Mouse (Mus musculus): ENCODE results near the gene Mkln1.
"Not testable (repeated sequence)": the region's sequence is repeated elsewhere in the genome, so short reads cannot be mapped to it uniquely, and the experiment has no call there.

Mkln1 gene

GRCm38 (mm10) chr6:31550876-31551532 is 152.5 kb downstream of the Mkln1 start:
- DNase-seq (ENCODE audit: low spot score) = no peak

DNA sequence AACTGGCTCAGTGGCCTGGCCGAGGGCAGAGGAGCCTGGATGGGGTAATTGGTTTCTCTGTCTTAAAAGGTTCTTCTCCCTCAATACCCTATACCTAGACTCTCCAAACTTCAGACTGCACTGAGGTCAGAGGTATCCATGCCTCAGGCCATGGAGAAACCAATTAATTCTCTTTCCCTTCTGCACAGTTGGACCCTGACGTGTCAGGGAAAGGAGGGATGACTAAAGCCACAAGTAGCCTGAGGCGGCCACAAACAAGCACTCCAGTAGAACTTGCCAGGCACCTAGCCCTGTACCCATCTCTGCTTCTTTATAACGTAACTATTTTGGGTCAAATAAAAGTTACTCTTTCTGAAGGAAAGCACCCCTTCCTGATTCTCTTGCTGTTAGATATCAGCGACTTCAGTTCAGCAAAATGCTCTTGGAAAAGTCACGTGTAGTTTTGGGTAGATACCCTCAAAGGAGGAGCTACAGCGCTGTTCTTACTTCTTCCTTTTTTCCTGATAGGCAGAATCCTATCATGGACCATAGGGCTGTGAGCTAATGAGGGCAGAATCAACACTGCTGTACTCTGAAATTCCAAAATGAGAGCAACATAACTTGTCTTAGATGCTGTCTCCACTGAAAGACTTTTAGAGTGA is 158.0 kb downstream of the Mkln1 start:
- no peak for DNase-seq (ENCODE audit: low spot score)

DNA sequence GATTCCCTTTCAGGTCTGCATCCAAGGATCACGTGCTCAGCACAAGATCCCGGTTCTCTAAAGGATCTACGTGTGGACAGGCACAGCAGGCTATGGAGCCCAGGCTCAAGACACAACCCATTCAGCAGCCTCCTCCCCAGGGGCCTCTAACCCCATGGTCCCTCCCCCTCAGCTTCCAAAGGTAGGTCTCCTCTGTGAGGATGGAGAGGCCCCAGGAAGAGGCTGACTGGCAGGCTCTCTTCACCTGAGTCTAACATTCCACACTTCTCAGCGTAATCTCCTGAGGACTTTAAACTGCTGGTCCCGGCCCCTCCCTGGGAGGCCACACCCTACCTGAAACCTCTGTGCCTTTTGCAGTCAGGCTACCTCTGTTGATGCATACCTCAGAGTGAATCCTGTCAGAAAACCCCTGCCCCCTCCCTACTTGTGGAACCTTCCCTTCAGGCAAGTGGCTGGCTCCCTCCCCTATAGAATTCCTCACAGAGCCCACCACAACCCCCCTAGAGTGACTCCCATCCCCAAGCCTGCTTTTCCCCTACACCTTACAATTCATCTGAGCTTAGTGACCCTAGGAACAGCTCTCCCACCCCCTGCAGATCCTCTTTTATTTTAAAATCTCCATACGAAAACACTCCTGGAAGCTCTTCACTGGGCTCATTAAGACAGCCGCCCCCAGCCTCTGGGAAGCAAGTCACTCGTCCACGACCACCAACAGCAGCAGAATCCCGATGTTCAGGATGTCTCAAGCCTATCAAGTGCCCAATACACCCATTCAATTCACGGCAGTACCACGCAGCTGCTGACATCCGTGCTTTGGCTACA is 161.8 kb downstream of the Mkln1 start:
- peak; percentile 86 for DNase-seq (ENCODE audit: low spot score)

GRCm38 (mm10) chr6:31561948-31562347 is 163.4 kb downstream of the Mkln1 start:
- DNase-seq (ENCODE audit: low spot score) = not testable (repeated sequence)

DNA sequence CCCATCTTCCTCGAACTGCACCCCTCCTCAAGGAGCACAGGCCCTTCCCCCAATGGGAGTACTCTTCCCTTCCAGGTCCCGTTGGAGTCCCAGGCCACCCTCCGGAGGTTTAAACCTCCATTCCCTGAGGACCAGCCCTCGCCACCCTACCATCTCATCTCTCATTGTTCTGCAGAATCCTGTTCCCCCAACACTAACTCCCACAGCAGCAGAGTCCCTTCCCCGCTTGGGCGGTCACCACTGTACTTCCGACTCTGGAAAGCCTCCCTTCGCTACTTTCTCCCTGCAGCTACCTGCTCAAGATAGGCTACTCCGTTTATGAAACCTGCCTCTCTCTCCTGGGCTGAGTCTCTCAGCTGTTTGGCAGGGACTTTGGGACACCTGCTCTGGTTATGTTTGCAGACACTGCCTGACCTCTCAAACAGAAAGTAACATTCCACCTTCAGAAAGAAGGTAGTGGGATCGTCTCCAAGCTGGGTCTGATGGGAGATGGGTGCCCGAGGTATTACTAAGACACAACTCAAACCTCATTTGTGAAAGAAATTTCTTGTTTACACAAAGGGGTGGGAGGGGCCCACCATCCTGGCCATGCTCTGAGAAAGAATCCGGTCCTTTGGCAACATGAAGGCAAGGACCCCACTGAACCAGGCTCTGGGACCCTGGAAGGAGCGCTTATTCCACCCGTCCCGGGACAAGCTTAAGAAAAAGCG is 164.0 kb downstream of the Mkln1 start:
- peak; percentile 54 for DNase-seq (ENCODE audit: low spot score)

DNA sequence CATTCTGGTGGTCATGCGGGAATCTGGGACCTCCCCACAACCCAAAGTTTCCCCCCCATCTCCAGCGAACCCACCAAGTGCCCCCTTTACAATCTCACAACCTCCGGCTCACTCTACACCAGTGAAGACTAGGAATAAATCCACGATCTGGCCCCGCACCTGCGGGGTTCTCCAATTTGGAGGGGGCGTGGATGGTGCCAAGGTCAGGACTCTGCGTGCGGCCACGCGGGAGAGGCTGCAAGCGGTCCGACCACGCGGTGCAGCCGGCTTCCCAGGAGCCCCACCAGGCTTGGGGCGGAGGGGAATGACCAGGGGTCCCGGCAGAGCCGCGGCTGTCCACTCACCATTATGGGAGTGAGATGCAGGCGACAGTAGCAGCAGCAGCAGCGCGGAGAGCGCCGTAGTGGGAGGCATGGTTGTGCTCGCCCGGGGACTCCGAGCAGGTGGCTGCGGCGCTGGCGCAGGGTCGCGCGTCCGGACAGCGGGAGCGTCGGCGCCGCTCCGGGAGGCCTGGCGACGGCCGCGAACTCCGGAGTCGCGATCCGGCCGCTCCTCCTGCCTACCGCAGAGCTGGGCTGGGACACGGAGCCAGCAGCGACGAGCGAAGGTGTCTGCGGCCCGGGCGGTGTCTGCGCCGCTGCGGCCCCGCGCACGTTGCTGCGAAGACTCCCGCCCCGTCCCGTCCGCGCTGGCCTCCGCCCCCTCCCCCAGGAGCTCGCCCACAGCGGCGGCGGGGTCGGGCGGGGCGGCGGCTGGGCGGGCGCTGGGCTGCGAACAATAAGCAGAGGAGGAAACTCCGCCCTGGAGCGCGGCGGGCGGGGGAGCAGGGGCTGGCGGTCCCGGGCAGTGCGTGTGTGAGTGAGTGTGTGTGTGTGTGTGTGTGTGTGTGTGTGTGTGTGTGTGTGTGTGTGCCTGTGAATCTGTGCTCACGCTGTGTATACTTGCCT is 165.0 kb downstream of the Mkln1 start, which contains the start of gene Podxl:
TSS of gene Podxl (minus strand) at position 747 of the 947 bp plus-strand sequence.
- DNase-seq (ENCODE audit: low spot score) = peak; percentile 94

DNA sequence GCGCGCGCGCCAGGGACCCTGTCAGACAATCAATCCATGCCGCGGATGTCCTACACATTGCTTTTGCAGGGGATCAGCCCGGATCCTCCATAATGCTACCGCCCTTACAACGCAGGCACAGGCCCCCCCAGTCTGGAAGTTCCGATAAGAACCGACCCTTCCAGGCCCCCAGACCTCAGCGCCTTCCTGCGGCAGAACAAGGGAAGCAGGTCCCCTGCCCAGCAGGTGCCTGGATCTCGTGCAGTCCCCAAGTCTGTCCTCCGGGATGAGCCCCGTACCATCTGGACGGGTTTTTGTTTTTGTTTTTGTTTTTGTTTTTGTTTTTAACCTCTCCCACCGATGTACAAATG is 165.6 kb downstream of the Mkln1 start:
- DNase-seq (ENCODE audit: low spot score) = no peak

DNA sequence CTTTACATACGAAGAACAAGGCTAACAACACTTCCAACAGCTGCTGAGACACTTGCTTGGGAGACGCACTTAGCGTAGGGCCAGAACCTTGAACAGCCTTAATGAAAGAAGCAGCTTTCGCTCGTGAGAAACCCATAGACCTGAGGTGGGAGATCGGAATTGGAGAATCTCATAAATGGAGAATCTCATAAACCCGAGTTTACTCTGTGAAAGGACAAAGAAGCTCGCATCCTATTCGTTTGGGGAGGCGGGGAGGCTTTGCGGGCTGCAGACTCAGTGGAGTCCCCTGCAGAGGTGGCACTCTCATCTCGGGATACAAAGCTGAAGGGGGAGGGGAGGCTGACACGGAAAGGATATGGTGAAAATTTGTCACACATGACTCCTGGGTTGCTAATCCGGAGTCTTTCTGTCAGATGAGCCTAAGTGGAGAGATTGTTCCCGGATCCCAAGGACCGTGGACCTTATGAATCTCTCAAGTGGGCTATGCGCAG is 166.4 kb downstream of the Mkln1 start:
- DNase-seq (ENCODE audit: low spot score) = peak; percentile 46

All from yolk sac, embryonic 10.5 days (tissue).